Mouse (Mus musculus) myocyte (in vitro differentiated cells): ENCODE results near the gene Gatad1. TPM values are rescaled to one million over a fixed set of nuclear protein-coding genes. Genes with fewer than 3 reads are reported as not detected.

Source experiments
- H3K27me3 ChIP-seq: one replicate; pipeline ENCODE4 v1.6.1; 2011; ENCODE audit not compliant: control insufficient read depth, insufficient read depth, insufficient read length
- H3K36me3 ChIP-seq: one replicate; pipeline ENCODE4 v1.6.1; 2011; ENCODE audit not compliant: control insufficient read depth, insufficient read depth
- H3K4me2 ChIP-seq: one replicate; pipeline ENCODE4 v1.6.1; 2011; ENCODE audit warnings: low read depth, control low read depth
- H3K4me3 ChIP-seq: one replicate; pipeline ENCODE4 v1.5.1; 2011; ENCODE audit warnings: mild to moderate bottlenecking, control low read depth, moderate library complexity
- H3K79me2 ChIP-seq: one replicate; pipeline ENCODE4 v1.6.1; 2011; ENCODE audit not compliant: control insufficient read depth, insufficient read depth
- H3ac ChIP-seq: one replicate; pipeline ENCODE4 v1.6.1; 2011; ENCODE audit not compliant: control insufficient read depth, insufficient read length
- CEBPB ChIP-seq: IDR thresholded peaks from 2 replicates; pipeline ENCODE4 v1.6.1; 2011; ENCODE audit warnings: mild to moderate bottlenecking, moderate library complexity; ENCODE audit not compliant: poor library complexity, insufficient read depth, severe bottlenecking
- E2F4 ChIP-seq: IDR thresholded peaks from one replicate; pipeline ENCODE4 v1.6.1; 2011; ENCODE audit warnings: mild to moderate bottlenecking, control low read depth, moderate library complexity; ENCODE audit not compliant: insufficient read depth
- MAX ChIP-seq: IDR thresholded peaks from one replicate; pipeline ENCODE4 v1.6.1; 2011; ENCODE audit warnings: low read depth, mild to moderate bottlenecking, control low read depth
- MYOD1 ChIP-seq, 3 experiments: IDR thresholded peaks; one replicate each; pipeline ENCODE4 v1.6.1; 2011; ENCODE audit warnings: control low read depth in 2 of 3, low read depth in 2 of 3, mild to moderate bottlenecking in 2 of 3, moderate library complexity in 1 of 3; ENCODE audit not compliant: insufficient read length in 2 of 3, control insufficient read depth in 1 of 3
- MYOG ChIP-seq, 3 experiments: IDR thresholded peaks; one replicate each; pipeline ENCODE4 v1.6.1; 2011; ENCODE audit warnings: control low read depth in 2 of 3, low read depth in 2 of 3, mild to moderate bottlenecking in 2 of 3; ENCODE audit not compliant: insufficient read length in 2 of 3, control insufficient read depth in 1 of 3, insufficient read depth in 1 of 3
- POLR2A ChIP-seq: IDR thresholded peaks from one replicate; pipeline ENCODE4 v1.6.1; 2011; ENCODE audit warnings: low read depth, mild to moderate bottlenecking, control low read depth, moderate library complexity; ENCODE audit not compliant: insufficient read length
- POLR2AphosphoS2 ChIP-seq: IDR thresholded peaks from one replicate; pipeline ENCODE4 v1.6.1; 2011; ENCODE audit warnings: low read depth, control low read depth; ENCODE audit not compliant: insufficient read length
- REST ChIP-seq: IDR thresholded peaks from one replicate; pipeline ENCODE4 v1.6.1; 2011; ENCODE audit warnings: mild to moderate bottlenecking, control low read depth, moderate library complexity; ENCODE audit not compliant: insufficient read depth, insufficient read length
- SRF ChIP-seq: IDR thresholded peaks from one replicate; pipeline ENCODE4 v1.6.1; 2011; ENCODE audit warnings: low read depth; ENCODE audit not compliant: control insufficient read depth, insufficient read length
- TCF12 ChIP-seq: IDR thresholded peaks from one replicate; pipeline ENCODE4 v1.6.1; 2011; ENCODE audit warnings: mild to moderate bottlenecking, control low read depth; ENCODE audit not compliant: poor library complexity, insufficient read depth, severe bottlenecking
- TCF3 ChIP-seq: IDR thresholded peaks from one replicate; pipeline ENCODE4 v1.6.1; 2011; ENCODE audit warnings: low read depth, control low read depth; ENCODE audit not compliant: insufficient read length
- USF1 ChIP-seq: IDR thresholded peaks from one replicate; pipeline ENCODE4 v1.6.1; 2011; ENCODE audit warnings: low read depth, mild to moderate bottlenecking, control low read depth, moderate library complexity
- polyA plus RNA-seq: library from polyadenylated mRNA; unstranded; fragments of >200 nt; fragmentation: generic; extraction: Trizol; gene quantifications from one replicate; pipeline ENCODE4 v1.2.1, GENCODE M21; 2012; ENCODE audit warnings: missing spikeins

The Gatad1 gene
- polyA plus RNA-seq, 1 experiment = 89.9 TPM

DNA sequence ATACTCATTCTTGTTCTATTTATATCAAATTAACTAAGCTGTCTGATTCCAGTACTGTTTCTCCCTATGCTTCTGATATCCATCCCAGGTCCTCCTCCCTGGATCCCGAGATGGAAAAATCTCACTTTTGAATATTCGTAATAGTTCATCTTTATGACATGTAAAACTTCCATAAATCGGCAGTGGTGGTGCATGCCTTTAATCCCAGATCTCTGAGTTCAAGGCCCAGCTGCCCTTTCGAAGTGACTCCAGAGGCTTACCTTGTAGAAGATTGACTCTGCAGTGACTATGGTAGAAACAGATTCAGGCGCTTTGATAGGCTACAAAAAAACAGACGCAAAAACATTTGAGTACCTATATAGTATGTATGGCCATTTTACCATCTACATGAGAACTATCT, 12.4 kb downstream of the Gatad1 start:
- no peak for TF ChIP-seq POLR2A
- no peak for TF ChIP-seq CEBPB
- no peak for TF ChIP-seq TCF3
- no peaks in the 10 kb centered on the region for H3K27me3 ChIP-seq
- H3ac ChIP-seq = no peak overlapping the region
- H3K4me3 ChIP-seq = no peak overlapping the region
- H3K36me3 ChIP-seq = peaks cover 24% of the 10 kb centered on the region
- peaks cover 24% of the 10 kb centered on the region for H3K79me2 ChIP-seq
- H3K4me2 ChIP-seq = no peak overlapping the region

DNA sequence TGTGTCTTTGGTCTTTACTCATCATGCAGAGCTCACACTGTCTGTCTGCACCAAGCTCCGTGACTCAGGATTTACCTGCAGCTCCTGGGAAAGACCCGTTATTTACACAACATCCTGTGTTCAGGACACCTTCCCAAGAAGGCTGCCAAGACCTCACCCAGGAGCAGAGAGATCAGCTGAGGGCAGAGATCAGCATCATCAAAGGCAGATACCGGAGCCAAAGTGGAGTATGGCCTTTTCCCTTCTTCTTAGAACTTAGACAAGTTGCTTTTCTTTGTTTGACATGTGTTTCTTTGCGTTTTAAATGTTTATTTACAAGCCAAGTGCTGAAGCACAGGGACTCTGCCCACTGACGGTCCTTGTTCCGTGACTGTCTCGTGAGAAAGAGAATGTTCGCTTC, 21.7 kb downstream of the Gatad1 start:
- Histone ChIP-seq H3ac (no peak overlapping the region), H3K4me3 (no peak overlapping the region), H3K36me3 (peaks cover 13% of the 10 kb centered on the region), H3K27me3 (no peaks in the 10 kb centered on the region), H3K79me2 (no peaks in the 10 kb centered on the region), H3K4me2 (no peak overlapping the region)
- TF ChIP-seq E2F4 (no peak), REST (no peak), POLR2A (no peak), CEBPB (no peak), POLR2AphosphoS2 (no peak), MAX (no peak)

DNA sequence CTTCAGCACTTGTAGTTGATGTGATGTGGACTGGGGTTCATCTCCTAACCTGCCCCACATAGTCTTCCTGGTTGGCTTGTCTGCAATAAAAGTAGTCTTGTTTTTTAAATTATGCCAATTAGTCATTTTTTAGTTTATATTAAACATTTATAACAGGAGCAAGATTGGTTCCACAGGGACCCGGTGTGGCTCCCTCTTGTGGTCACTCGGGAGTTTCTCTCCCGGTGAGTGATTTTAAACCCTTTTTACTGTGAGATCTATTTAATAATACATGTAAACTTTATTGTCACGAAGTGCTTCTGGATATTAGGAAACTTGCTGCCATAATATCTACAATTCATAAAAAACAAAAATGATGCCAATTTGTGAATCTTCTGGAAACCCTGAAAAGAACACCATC, 23.0 kb downstream of the Gatad1 start:
- Histone ChIP-seq H3K27me3 (no peaks in the 10 kb centered on the region), H3ac (no peak overlapping the region), H3K36me3 (peaks cover 13% of the 10 kb centered on the region), H3K79me2 (no peaks in the 10 kb centered on the region), H3K4me3 (no peak overlapping the region), H3K4me2 (no peak overlapping the region)
- no peak for TF ChIP-seq MYOG (IDR thresholded peaks at IDR 0.05; ENCODE audit: control insufficient read depth in 1 of 3, insufficient read depth in 1 of 3, insufficient read length in 2 of 3, low read depth in 2 of 3)
- TF ChIP-seq TCF3 = no peak
- TF ChIP-seq POLR2AphosphoS2 = no peak
- no peak for TF ChIP-seq CEBPB
- TF ChIP-seq MAX = no peak
- no peak for TF ChIP-seq USF1
- TF ChIP-seq REST = no peak

DNA sequence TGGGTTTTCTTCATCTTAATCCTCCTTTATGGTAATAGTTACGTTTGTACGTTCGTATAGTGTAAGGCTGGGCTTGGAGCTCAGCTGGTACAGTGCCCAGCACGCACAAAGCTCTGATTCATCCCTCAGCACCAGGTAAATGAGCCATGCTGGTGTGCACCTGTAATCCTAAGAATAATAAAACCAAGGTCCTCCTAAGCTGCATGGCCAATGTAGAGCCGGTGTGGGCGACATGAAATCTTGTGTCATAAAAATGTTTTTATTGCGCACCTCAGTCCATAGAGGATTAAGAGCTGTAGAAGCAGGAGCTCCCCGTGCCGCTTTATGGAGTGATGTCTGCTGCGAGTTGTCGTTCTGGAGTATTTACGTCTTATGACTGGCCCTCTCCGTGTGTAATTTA, 23.7 kb downstream of the Gatad1 start:
- Histone ChIP-seq H3ac (no peak overlapping the region), H3K4me3 (no peak overlapping the region), H3K79me2 (no peaks in the 10 kb centered on the region)

DNA sequence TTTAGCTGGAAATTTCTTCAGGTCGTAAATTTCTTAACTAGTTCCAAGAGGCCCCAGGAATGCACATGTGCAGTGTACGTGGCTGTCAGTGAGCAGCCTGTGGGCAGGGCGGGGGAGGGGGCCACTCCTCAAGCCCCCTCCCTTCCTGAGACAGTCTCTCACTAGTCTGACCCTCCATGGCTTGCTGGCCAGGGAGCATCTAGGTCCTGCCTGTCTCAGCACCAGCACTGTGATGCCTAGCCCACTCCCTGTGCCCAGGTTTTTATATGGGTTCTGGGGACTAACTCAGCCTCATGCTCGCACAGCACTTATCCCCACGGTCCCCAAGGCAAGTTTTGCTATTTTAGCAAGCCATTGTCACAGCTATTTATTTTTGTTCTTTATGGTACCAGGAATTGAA, 24.7 kb downstream of the Gatad1 start:
- TF ChIP-seq MYOG (IDR thresholded peaks at IDR 0.05; ENCODE audit: control insufficient read depth in 1 of 3, insufficient read depth in 1 of 3, insufficient read length in 2 of 3, low read depth in 2 of 3) (no peak), SRF (no peak), USF1 (no peak), MYOD1 (IDR thresholded peaks at IDR 0.05; ENCODE audit: control insufficient read depth in 1 of 3, insufficient read length in 2 of 3, low read depth in 2 of 3) (no peak), POLR2A (no peak), CEBPB (no peak), TCF12 (no peak), E2F4 (no peak), POLR2AphosphoS2 (no peak), MAX (no peak), REST (no peak), TCF3 (no peak)
- H3K36me3 ChIP-seq = peaks cover 13% of the 10 kb centered on the region
- no peaks in the 10 kb centered on the region for H3K79me2 ChIP-seq
- no peak overlapping the region for H3K4me3 ChIP-seq
- no peak overlapping the region for H3ac ChIP-seq
- no peaks in the 10 kb centered on the region for H3K27me3 ChIP-seq
- no peak overlapping the region for H3K4me2 ChIP-seq

More for the DNA sequence above, 23.7 kb downstream of the Gatad1 start:
- H3K4me2 ChIP-seq = no peak overlapping the region
- peaks cover 13% of the 10 kb centered on the region for H3K36me3 ChIP-seq
- no peak for TF ChIP-seq USF1
- no peak for TF ChIP-seq REST
- no peak for TF ChIP-seq MYOD1 (IDR thresholded peaks at IDR 0.05; ENCODE audit: control insufficient read depth in 1 of 3, insufficient read length in 2 of 3, low read depth in 2 of 3)
- TF ChIP-seq E2F4 = no peak
- TF ChIP-seq POLR2AphosphoS2 = no peak
- no peak for TF ChIP-seq TCF12
- no peak for TF ChIP-seq CEBPB
- TF ChIP-seq TCF3 = no peak
- no peak for TF ChIP-seq POLR2A
- no peak for TF ChIP-seq SRF
- no peak for TF ChIP-seq MYOG (IDR thresholded peaks at IDR 0.05; ENCODE audit: control insufficient read depth in 1 of 3, insufficient read depth in 1 of 3, insufficient read length in 2 of 3, low read depth in 2 of 3)
- TF ChIP-seq MAX = no peak
- H3K27me3 ChIP-seq = no peaks in the 10 kb centered on the region
